In genomic region chr7:132174296-132174695, GRCm38 (mm10) we compare ENCODE assay signal across 27 mouse cellular contexts. TPM values are rescaled to one million over a fixed set of nuclear protein-coding genes. Genes with fewer than 3 reads are reported as not detected.
DNase-seq lines count a peak whose midpoint lies in the region; ATAC-seq and TF ChIP-seq lines count a peak whose summit lies in the region.
"Had no signal": no experiment of that assay in that cellular context is flagged by ENCODE, and none has a peak within 500 bp of the region (broad histone marks: within the 10 kb centered on the region; RNA-seq: fewer than 3 reads in every experiment).

No protein-coding gene starts in this region.

- H3K9me3 ChIP-seq in forebrain, embryonic 16.5 days (ENCODE audit: control insufficient read depth, low read length), result no peaks in the 10 kb centered on the region
- no peaks in the 10 kb centered on the region; the same call in 1 of the 2 replicates for H3K9me3 ChIP-seq in forebrain, embryonic 13.5 days (replicated peaks)
- H3K9me3 ChIP-seq: forebrain, embryonic 10.5 days; heart, embryonic 10.5 days; heart, embryonic 13.5 days; hindbrain, embryonic 15.5 days had no signal

- peak overlapping the region; percentile 65 for H3K27ac ChIP-seq in forebrain, embryonic 16.5 days (ENCODE audit: low read length)
- H3K27ac ChIP-seq in forebrain, embryonic 13.5 days, result no peak overlapping the region
- H3K27ac ChIP-seq in layer of hippocampus, adult 2 months, result peak overlapping the region; percentile 29; the same call in 1 of the 2 replicates
- H3K27ac ChIP-seq in cortical plate, adult 2 months (ENCODE audit: insufficient read depth, low read length), result peak overlapping the region; percentile 42
- H3K27ac ChIP-seq: forebrain, embryonic 10.5 days; heart, adult 2 months; heart, embryonic 10.5 days; heart, embryonic 13.5 days; hindbrain, embryonic 12.5 days; hindbrain, embryonic 15.5 days had no signal

- DNase-seq in layer of hippocampus, adult 2 months (ENCODE audit: low spot score in 2 of 2), result peak in 1 of 2 experiments; percentile 47
- no peak for DNase-seq in layer of hippocampus, adult 9-11 months
- DNase-seq in brain, adult 2 months (ENCODE audit: low read depth, low spot score), result peak; percentile 75
- no peak for DNase-seq in kidney, postnatal 10 days
- DNase-seq: adrenal gland, postnatal 10 days; adrenal gland, postnatal 36 days; B cell, adult 2 months; cerebellum, adult 11-12 months; cerebellum, adult 8-10 months; cerebellum, postnatal 10 days; cerebellum, postnatal 36 days; gastrocnemius, postnatal 25 days; heart, adult 2 months had no signal

- no peaks in the 10 kb centered on the region for H3K27me3 ChIP-seq in forebrain, embryonic 16.5 days (replicated peaks; ENCODE audit: control insufficient read depth, insufficient read depth, low read length)
- H3K27me3 ChIP-seq in forebrain, embryonic 13.5 days, result no peaks in the 10 kb centered on the region; the same call in 1 of the 2 replicates
- H3K27me3 ChIP-seq: heart, embryonic 13.5 days; hindbrain, embryonic 12.5 days; hindbrain, embryonic 15.5 days had no signal

- no peaks in the 10 kb centered on the region for H3K36me3 ChIP-seq in forebrain, embryonic 16.5 days (ENCODE audit: control insufficient read depth, insufficient read depth)
- no peaks in the 10 kb centered on the region for H3K36me3 ChIP-seq in forebrain, embryonic 13.5 days (ENCODE audit: poor library complexity, severe bottlenecking)
- H3K36me3 ChIP-seq: forebrain, embryonic 10.5 days; G1E; heart, embryonic 10.5 days; heart, embryonic 13.5 days; hindbrain, embryonic 12.5 days; hindbrain, embryonic 15.5 days had no signal

- H3K4me1 ChIP-seq in forebrain, embryonic 16.5 days (replicated peaks; ENCODE audit: control insufficient read depth, insufficient read depth, low read length), result peaks cover 9% of the 10 kb centered on the region
- peaks cover 12% of the 10 kb centered on the region for H3K4me1 ChIP-seq in forebrain, embryonic 13.5 days
- H3K4me1 ChIP-seq in cortical plate, adult 2 months (ENCODE audit: control insufficient read depth, insufficient read depth, low read length), result peaks cover 9% of the 10 kb centered on the region
- H3K4me1 ChIP-seq: heart, embryonic 10.5 days; heart, embryonic 13.5 days had no signal

- no peak for ATAC-seq in forebrain, embryonic 16.5 days
- no peak for ATAC-seq in forebrain, embryonic 13.5 days
- ATAC-seq: intestine, postnatal 0 days; Patski had no signal

- TF ChIP-seq CTCF in layer of hippocampus, adult 2 months (conservative IDR thresholded peaks at IDR 0.05), result no peak
- TF ChIP-seq CTCF in cortical plate, adult 2 months (IDR thresholded peaks at IDR 0.05; ENCODE audit: extremely low read depth, insufficient read depth, low read length), result no peak

- no peak overlapping the region for H3K9ac ChIP-seq in forebrain, embryonic 16.5 days (replicated peaks; ENCODE audit: low read depth, low read length)
- H3K9ac ChIP-seq in forebrain, embryonic 13.5 days, result no peak overlapping the region
- H3K9ac ChIP-seq: heart, embryonic 13.5 days; hindbrain, embryonic 12.5 days; hindbrain, embryonic 15.5 days had no signal

- H3K4me3 ChIP-seq in forebrain, embryonic 16.5 days (replicated peaks; ENCODE audit: low read length), result no peak overlapping the region
- H3K4me3 ChIP-seq in forebrain, embryonic 13.5 days, result no peak overlapping the region
- no peak overlapping the region for H3K4me3 ChIP-seq in layer of hippocampus, adult 2 months
- no peak overlapping the region for H3K4me3 ChIP-seq in cortical plate, adult 2 months (ENCODE audit: insufficient read depth, low read length)
- H3K4me3 ChIP-seq: forebrain, embryonic 10.5 days; heart, adult 2 months; heart, embryonic 10.5 days; heart, embryonic 13.5 days; hindbrain, embryonic 12.5 days; hindbrain, embryonic 15.5 days had no signal

- WGBS in forebrain, embryonic 16.5 days, result 68% methylated on average over 2 of the region's 2 CpGs
- WGBS in forebrain, embryonic 13.5 days, result 76% methylated on average over 2 of the region's 2 CpGs

- TF ChIP-seq POLR2A in cortical plate, adult 2 months (IDR thresholded peaks at IDR 0.05; ENCODE audit: extremely low read depth, insufficient read depth, low read length), result no peak

- H3K4me2 ChIP-seq in forebrain, embryonic 16.5 days (ENCODE audit: low read length), result no peak overlapping the region
- no peak overlapping the region for H3K4me2 ChIP-seq in forebrain, embryonic 13.5 days
- H3K4me2 ChIP-seq: heart, embryonic 13.5 days; hindbrain, embryonic 12.5 days; hindbrain, embryonic 15.5 days had no signal

RNA-seq across cellular contexts. Expression of gene Cpxm2, which starts 19.8 kb away (rescaled TPM):
- polyA plus RNA-seq in forebrain, embryonic 16.5 days (2015; fragmentation: Nextera tagmentation; extraction: Ambion mirVana), result 1.5 and 3.0 TPM in 2 replicates
- 0.65 and 0.87 TPM in 2 replicates for polyA plus RNA-seq in forebrain, embryonic 13.5 days (2015; fragmentation: Nextera tagmentation; extraction: Ambion mirVana)
- total RNA-seq in layer of hippocampus, adult 2 months (2021), result 1 to 10 TPM; 1.1 to 2.5 TPM
- polyA plus RNA-seq in cortical plate, adult 2 months (2012; rRNA removed), result 1.9 and 2.0 TPM in 2 replicates
- total RNA-seq: CH12.LX; granulocyte monocyte progenitor cell, adult 5-6 weeks; hematopoietic stem cell, adult 5-6 weeks had no signal
- polyA plus RNA-seq: G1E, Patski had no signal
